Comparison of ENCODE assay signal across 17 mouse cellular contexts in genomic region chr19:29551128-29551527, GRCm38 (mm10). TPM values are rescaled to one million over a fixed set of nuclear protein-coding genes. Genes with fewer than 3 reads are reported as not detected.
DNase-seq lines count a peak whose midpoint lies in the region; TF ChIP-seq lines count a peak whose summit lies in the region.
"Had no signal": no experiment of that assay in that cellular context is flagged by ENCODE, and none has a peak within 500 bp of the region (broad histone marks: within the 10 kb centered on the region; RNA-seq: fewer than 3 reads in every experiment).

No protein-coding gene starts in this region.

- H3K27ac ChIP-seq in MEL (ENCODE audit: control insufficient read depth, low read depth, low read length): no peak overlapping the region

- H3K4me1 ChIP-seq in MEL (ENCODE audit: control insufficient read depth in 1 of 2, insufficient read depth in 2 of 2, low read length in 2 of 2): peaks cover 0 to 11% of the 10 kb centered on the region in 2 experiments; a peak in 2 of 4 replicates

- H3K9ac ChIP-seq in MEL (ENCODE audit: control insufficient read depth, low read depth, low read length, poor library complexity, severe bottlenecking): no peak overlapping the region

- peak in 1 of 2 experiments; percentile 42; a peak in 1 of 4 replicates for TF ChIP-seq EP300 in MEL (IDR thresholded peaks at IDR 0.05; ENCODE audit: low read depth in 1 of 2, low read length in 2 of 2)

- no peak for TF ChIP-seq RAD21 in MEL (IDR thresholded peaks at IDR 0.05; ENCODE audit: low read depth, low read length)

- no peak overlapping the region for H3K4me3 ChIP-seq in MEL (ENCODE audit: control insufficient read depth in 1 of 2, insufficient read depth in 1 of 2, low read depth in 2 of 2, low read length in 2 of 2)

- peaks cover 3 to 9% of the 10 kb centered on the region in 2 experiments; a peak in 3 of 4 replicates for H3K36me3 ChIP-seq in MEL (ENCODE audit: control insufficient read depth in 1 of 2, insufficient read depth in 2 of 2, low read length in 2 of 2)

- no peak for DNase-seq in MEL (ENCODE audit: low read depth, low spot score)
- DNase-seq in spleen, postnatal 14 days (ENCODE audit: low spot score in 2 of 2): no peak
- DNase-seq: adrenal gland, adult 2 months; adrenal gland, adult 8-10 months; adrenal gland, postnatal 10 days; adrenal gland, postnatal 14 days; adrenal gland, postnatal 25 days; adrenal gland, postnatal 36 days; B cell, adult 2 months; cerebellum, adult 11 months; cerebellum, adult 11-12 months; cerebellum, adult 18-20 months; cerebellum, adult 2 months; cerebellum, adult 8-10 months had no signal

- H3K9me3 ChIP-seq in MEL (replicated peaks; ENCODE audit: insufficient read depth, low read length): no peaks in the 10 kb centered on the region
- H3K9me3 ChIP-seq: G1E had no signal

- H3K27me3 ChIP-seq in MEL (ENCODE audit: control insufficient read depth in 1 of 2, insufficient read depth in 2 of 2, low read length in 2 of 2): no peaks in the 10 kb centered on the region
- H3K27me3 ChIP-seq: CH12.LX, Patski had no signal

- TF ChIP-seq CTCF in MEL (IDR thresholded peaks at IDR 0.05 in 2 of 3, conservative IDR thresholded peaks at IDR 0.05 in 1 of 3; ENCODE audit: control insufficient read depth in 1 of 3, insufficient read depth in 1 of 3, low read depth in 2 of 3, low read length in 3 of 3, poor library complexity in 1 of 3, severe bottlenecking in 1 of 3): no peak

- no peak for TF ChIP-seq POLR2A in MEL (IDR thresholded peaks at IDR 0.05; ENCODE audit: control insufficient read depth in 1 of 2, insufficient read depth in 1 of 2, low read depth in 1 of 2, low read length in 2 of 2, poor library complexity in 1 of 2)

- no peaks in the 10 kb centered on the region; the same call in 1 of the 2 replicates for H3K79me2 ChIP-seq in MEL (ENCODE audit: control insufficient read depth, insufficient read depth, low read length, poor library complexity)

TF ChIP-seq in MEL, 35 proteins besides CTCF, POLR2A, EP300 and RAD21:
- TF ChIP-seq BHLHE40 (IDR thresholded peaks at IDR 0.05; ENCODE audit: borderline replicate concordance, low read depth, low read length) (no peak), ELF1 (IDR thresholded peaks at IDR 0.05; ENCODE audit: low read depth, low read length) (no peak), ZNF384 (IDR thresholded peaks at IDR 0.05; ENCODE audit: low read depth, low read length) (no peak), GABPA (IDR thresholded peaks at IDR 0.05; ENCODE audit: low read depth, low read length) (no peak), TBP (IDR thresholded peaks at IDR 0.05; ENCODE audit: low read depth, low read length) (no peak), CHD1 (IDR thresholded peaks at IDR 0.05; ENCODE audit: low read depth, low read length) (no peak), GATA1 (IDR thresholded peaks at IDR 0.05; ENCODE audit: low read depth, low read length) (peak; percentile 64), ZC3H11A (IDR thresholded peaks at IDR 0.05; ENCODE audit: low read depth, low read length) (peak; percentile 18; the same call in 1 of the 2 replicates), TCF12 (IDR thresholded peaks at IDR 0.05; ENCODE audit: low read depth, low read length) (no peak), USF2 (IDR thresholded peaks at IDR 0.05; ENCODE audit: borderline replicate concordance in 1 of 2, insufficient read depth in 1 of 2, low read depth in 1 of 2, low read length in 2 of 2) (0 out of 4 replicates have a peak, but pooled peaks of 1 of the 2 experiments have one; percentile 38), POLR2AphosphoS2 (IDR thresholded peaks at IDR 0.05; ENCODE audit: low read length) (no peak), MAX (IDR thresholded peaks at IDR 0.05; ENCODE audit: low read length) (peak; percentile 43), RCOR1 (IDR thresholded peaks at IDR 0.05; ENCODE audit: low read depth, low read length) (peak; percentile 70), E2F4 (IDR thresholded peaks at IDR 0.05; ENCODE audit: borderline replicate concordance, low read depth, low read length) (0 out of 2 replicates have a peak, but pooled peaks have one; percentile 48), MYB (IDR thresholded peaks at IDR 0.05; ENCODE audit: low read depth, low read length) (no peak)

RNA-seq across cellular contexts. Expression of gene Ric1, which starts 29.0 kb away (rescaled TPM):
- 41.0 and 43.8 TPM in 2 replicates for total RNA-seq in MEL (2012; rRNA removed)
- 10 to 100 TPM; 54.2 to 77.2 TPM for polyA plus RNA-seq in MEL (2012; ENCODE audit: insufficient read depth in 1 of 2, insufficient read length in 2 of 2, low read depth in 1 of 2, low replicate concordance in 2 of 2, missing spikeins in 1 of 2)
